Mouse (Mus musculus) brain, adult 2 months (tissue): Measurements from ENCODE around the gene Marco.

Experiments
- DNase-seq: peaks from one replicate; pipeline ENCODE4 v3.0.0; 2011; ENCODE audit warnings: low read depth, low spot score

Marco gene

GRCm38 (mm10) chr1:120441587-120441986, 63.2 kb downstream of the Marco start:
- no peak for DNase-seq

- no peak for DNase-seq
These were observed 69.2 kb downstream of the Marco start for GRCm38 (mm10) chr1:120435591-120435990.

GRCm38 (mm10) chr1:120430171-120430570, 74.7 kb downstream of the Marco start:
- DNase-seq: no peak

- DNase-seq: peak; percentile 56
These were observed 79.2 kb downstream of the Marco start for GRCm38 (mm10) chr1:120425587-120425986.
